Mouse (Mus musculus) midbrain, embryonic 15.5 days (tissue): ENCODE data around the gene Ehmt2. TPM values are rescaled to one million over a fixed set of nuclear protein-coding genes. Genes with fewer than 3 reads are reported as not detected.

Experiments
- ATAC-seq: fragments of 200-750 bp; cut with Nextera tagmentation; replicated peaks from 2 replicates; pipeline ENCODE4 v1.8.0; 2017; ENCODE audit warnings: moderate TSS enrichment
- H3K27ac ChIP-seq: fragments of 300-500 bp; sonication (generic); 2 replicates; pipeline ENCODE4 v1.5.1; 2015; ENCODE audit warnings: mild to moderate bottlenecking, inconsistent platforms
- H3K27me3 ChIP-seq: fragments of 300-500 bp; sonication (generic); replicated peaks from 2 replicates; pipeline ENCODE4 v1.6.1; 2015; ENCODE audit warnings: inconsistent platforms
- H3K36me3 ChIP-seq: fragments of 300-500 bp; sonication (generic); replicated peaks from 2 replicates; pipeline ENCODE4 v1.6.1; 2015; ENCODE audit warnings: inconsistent platforms
- H3K4me1 ChIP-seq: fragments of 300-500 bp; sonication (generic); 2 replicates; pipeline ENCODE4 v1.6.1; 2015; ENCODE audit warnings: inconsistent platforms
- H3K4me2 ChIP-seq: fragments of 300-500 bp; sonication (generic); 2 replicates; pipeline ENCODE4 v1.6.1; 2015; ENCODE audit warnings: inconsistent platforms, mild to moderate bottlenecking, moderate library complexity
- H3K4me3 ChIP-seq: fragments of 300-500 bp; sonication (generic); 2 replicates; pipeline ENCODE4 v1.5.1; 2015; ENCODE audit warnings: mild to moderate bottlenecking, inconsistent platforms
- H3K9ac ChIP-seq: fragments of 300-500 bp; sonication (generic); 2 replicates; pipeline ENCODE4 v1.6.1; 2015; ENCODE audit warnings: mild to moderate bottlenecking, inconsistent platforms
- H3K9me3 ChIP-seq: fragments of 300-500 bp; sonication (generic); 2 replicates; pipeline ENCODE4 v1.6.1; 2016; ENCODE audit warnings: inconsistent platforms
- WGBS: fragments of 180-500 bp; shearing (Covaris S2); methylation state at CpG from one replicate; pipeline ENCODE4 v1.1.7; 2015; ENCODE audit warnings: mixed read lengths; 5-methylcytosine and 5-hydroxymethylcytosine counted together
- polyA plus RNA-seq: library from polyadenylated mRNA; unstranded; fragments of >200 nt; fragmentation: Nextera tagmentation; extraction: Ambion mirVana; gene quantifications from 2 replicates; pipeline ENCODE4 v1.2.1, GENCODE M21; 2015

Ehmt2 gene
- polyA plus RNA-seq, 1 experiment from 2014 or later = 119 TPM

DNA sequence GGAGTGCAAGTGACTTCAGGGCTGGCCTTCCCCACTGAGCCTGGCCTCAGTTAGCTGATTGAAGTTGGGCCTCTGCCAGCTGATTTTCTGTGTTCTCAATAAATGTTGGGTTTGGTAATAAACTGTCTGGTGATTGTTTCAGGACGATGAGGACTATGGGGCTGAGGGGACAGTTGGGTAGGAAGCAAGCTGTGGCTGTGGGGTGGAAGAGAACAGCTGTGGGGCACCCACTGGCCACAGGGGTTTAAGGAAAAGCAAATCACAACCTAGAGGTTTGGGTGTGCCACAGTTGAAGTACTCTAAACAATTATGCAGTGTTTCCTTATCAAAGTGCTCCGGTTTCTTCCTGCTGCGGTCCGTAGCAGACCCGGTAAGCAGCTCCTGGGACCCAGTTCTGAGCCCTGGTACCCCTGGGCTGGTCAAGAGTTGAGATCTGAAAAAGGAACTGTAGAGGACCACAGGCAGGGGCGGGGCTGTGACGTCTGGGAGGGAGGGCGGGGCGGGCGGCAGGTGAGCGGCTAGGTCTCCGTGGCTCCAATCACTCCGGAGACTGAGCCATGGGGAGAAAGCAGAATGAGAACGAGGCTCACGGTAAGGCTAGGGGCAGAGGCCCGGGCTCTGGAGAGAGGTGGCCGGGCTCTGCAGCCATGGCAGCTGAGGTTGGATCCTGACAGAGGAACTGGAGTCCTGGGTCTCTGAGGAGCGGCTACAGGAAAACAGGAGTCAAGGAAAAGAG, 15.8 kb downstream of the Ehmt2 start, which contains the start of gene Slc44a4:
TSS of gene Slc44a4 (plus strand) at position 537 of the 736 bp plus-strand sequence.
- H3K4me3 ChIP-seq = no peak within 1 kb of the TSS
- no peak within 1 kb of the TSS for H3K27ac ChIP-seq
- no peak for ATAC-seq
- 39% methylated on average over 18 of the region's 18 CpGs for WGBS
- H3K36me3 ChIP-seq = peaks cover 48% of the 10 kb centered on the region
- no peaks in the 10 kb centered on the region for H3K4me1 ChIP-seq
- H3K27me3 ChIP-seq = no peaks in the 10 kb centered on the region
- H3K4me2 ChIP-seq = no peak within 1 kb of the TSS
- H3K9ac ChIP-seq = no peak within 1 kb of the TSS
- no peaks in the 10 kb centered on the region for H3K9me3 ChIP-seq

DNA sequence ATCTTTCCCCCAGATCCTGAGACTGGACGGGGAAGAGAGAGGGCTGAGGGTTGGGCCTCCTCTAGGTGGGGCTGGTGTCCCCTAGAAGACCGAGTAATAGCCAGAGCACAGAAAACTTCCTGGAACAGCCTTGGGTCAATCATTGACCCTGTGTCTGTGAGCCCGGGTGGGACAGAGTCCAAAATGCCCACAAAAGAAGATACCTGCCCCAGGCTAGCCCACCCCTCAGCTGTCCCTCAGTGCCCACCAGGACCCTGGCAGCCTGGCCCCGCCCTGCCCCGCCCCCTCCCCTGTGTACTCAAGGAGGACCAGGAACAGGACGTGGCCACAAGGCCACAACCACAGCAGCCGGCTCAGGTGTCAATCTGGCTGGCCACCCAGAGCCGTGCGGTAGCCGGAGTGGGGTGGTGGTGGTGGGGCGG, 17.2 kb downstream of the Ehmt2 start:
- WGBS = 22% methylated on average over 11 of the region's 11 CpGs
- no peak overlapping the region for H3K9ac ChIP-seq
- ATAC-seq = no peak
- no peaks in the 10 kb centered on the region for H3K9me3 ChIP-seq
- H3K36me3 ChIP-seq = peaks cover 34% of the 10 kb centered on the region
- no peaks in the 10 kb centered on the region for H3K4me1 ChIP-seq
- H3K27me3 ChIP-seq = no peaks in the 10 kb centered on the region
- no peak overlapping the region for H3K4me2 ChIP-seq
- no peak overlapping the region for H3K27ac ChIP-seq
- H3K4me3 ChIP-seq = no peak overlapping the region

DNA sequence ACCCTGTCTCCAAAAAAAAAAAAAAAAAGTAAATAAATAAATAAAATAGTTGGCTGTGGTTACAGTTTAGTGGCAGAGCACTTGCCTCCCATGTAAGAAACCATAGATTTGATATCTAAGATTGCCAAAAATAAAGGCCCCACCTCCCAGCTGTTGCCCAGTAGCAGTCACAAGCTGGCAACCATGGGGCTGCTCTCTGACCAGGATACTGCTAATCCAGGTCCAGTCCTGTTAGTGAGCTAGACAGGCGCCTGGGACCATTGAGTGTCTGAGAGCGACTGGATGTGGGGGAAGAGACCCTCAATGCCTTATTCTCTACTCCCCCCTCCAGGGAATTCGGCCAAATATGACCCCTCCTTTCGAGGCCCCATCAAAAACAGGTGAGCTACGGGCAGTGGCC, 18.0 kb downstream of the Ehmt2 start:
- Histone ChIP-seq H3K36me3 (peaks cover 26% of the 10 kb centered on the region), H3K4me2 (no peak overlapping the region), H3K27me3 (no peaks in the 10 kb centered on the region), H3K27ac (no peak overlapping the region), H3K9me3 (no peaks in the 10 kb centered on the region), H3K9ac (no peak overlapping the region), H3K4me1 (no peaks in the 10 kb centered on the region), H3K4me3 (no peak overlapping the region)
- no peak for ATAC-seq
- WGBS = 83% methylated on average over 5 of the region's 5 CpGs

DNA sequence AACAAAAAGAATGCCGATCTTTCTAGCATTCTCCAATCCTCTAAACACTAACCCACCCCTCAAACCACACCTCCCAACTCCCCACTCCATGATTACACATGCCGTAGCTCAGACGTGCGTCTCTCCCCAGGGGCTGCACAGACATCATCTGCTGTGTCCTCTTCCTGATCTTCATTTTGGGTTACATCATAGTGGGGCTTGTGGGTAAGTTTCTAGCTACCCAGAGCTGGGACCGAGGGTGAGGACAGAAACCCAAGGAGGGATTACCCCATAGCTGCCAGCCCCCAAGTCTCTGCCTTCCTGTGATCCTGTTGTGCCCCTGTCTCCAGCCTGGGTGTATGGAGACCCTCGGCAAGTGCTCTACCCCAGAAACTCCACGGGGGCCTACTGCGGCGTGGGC, 18.9 kb downstream of the Ehmt2 start:
- WGBS = 79% methylated on average over 9 of the region's 9 CpGs
- H3K27me3 ChIP-seq = no peaks in the 10 kb centered on the region

DNA sequence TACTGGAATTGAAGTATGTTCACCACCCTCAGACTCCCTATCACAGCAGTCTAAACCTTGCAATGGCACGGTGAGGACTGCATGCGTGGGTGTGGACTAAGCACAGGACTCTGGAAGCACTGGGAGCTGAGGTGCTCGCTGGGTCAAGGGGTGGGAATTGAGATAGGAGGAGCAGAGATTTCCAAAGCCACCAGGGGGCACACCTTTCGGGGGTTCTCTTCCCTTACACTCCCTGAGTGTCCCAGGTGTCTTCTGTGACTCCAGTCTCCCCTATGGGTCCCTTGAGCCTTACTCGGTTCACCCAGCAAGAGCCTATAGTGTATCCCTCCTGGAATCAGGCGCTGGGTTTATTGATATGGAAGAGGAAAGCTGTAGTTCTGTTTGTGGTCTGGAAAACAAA, 24.7 kb downstream of the Ehmt2 start:
- H3K4me3 ChIP-seq = no peak overlapping the region
- no peak overlapping the region for H3K9ac ChIP-seq
- WGBS = 51% methylated on average over 6 of the region's 6 CpGs
- no peaks in the 10 kb centered on the region for H3K27me3 ChIP-seq
- no peak overlapping the region for H3K4me2 ChIP-seq
- H3K27ac ChIP-seq = no peak overlapping the region
- no peak for ATAC-seq
- no peaks in the 10 kb centered on the region for H3K36me3 ChIP-seq
- no peaks in the 10 kb centered on the region for H3K4me1 ChIP-seq
- H3K9me3 ChIP-seq = no peaks in the 10 kb centered on the region

More for the DNA sequence above, 18.9 kb downstream of the Ehmt2 start:
- Histone ChIP-seq H3K27ac (no peak overlapping the region), H3K4me2 (no peak overlapping the region), H3K9ac (no peak overlapping the region), H3K4me3 (no peak overlapping the region), H3K4me1 (no peaks in the 10 kb centered on the region), H3K36me3 (peaks cover 17% of the 10 kb centered on the region), H3K9me3 (no peaks in the 10 kb centered on the region)
- no peak for ATAC-seq

DNA sequence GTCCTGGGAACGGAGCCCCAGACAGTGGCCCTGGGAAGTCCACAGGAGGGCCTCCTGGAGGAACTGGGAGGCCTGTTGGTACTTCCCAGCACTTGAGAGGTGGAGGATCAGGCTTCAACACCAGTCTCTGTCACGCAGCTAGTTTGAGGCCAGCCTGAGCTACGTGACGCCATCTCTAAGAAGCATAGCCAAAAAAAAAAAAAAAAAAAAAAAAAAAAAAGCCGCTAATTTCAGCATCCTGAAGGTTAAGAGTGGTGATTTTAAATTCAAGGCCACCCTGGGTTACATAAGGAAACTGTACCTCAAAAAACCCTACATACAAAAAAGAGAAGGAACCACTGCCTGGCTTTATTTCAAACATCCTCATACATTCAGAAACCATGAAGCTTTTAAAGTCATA, 26.0 kb downstream of the Ehmt2 start:
- Histone ChIP-seq H3K4me1 (no peaks in the 10 kb centered on the region), H3K9me3 (no peaks in the 10 kb centered on the region), H3K36me3 (no peaks in the 10 kb centered on the region), H3K9ac (no peak overlapping the region), H3K4me3 (no peak overlapping the region), H3K4me2 (no peak overlapping the region), H3K27me3 (no peaks in the 10 kb centered on the region), H3K27ac (no peak overlapping the region)
- 62% methylated on average over 5 of the region's 5 CpGs for WGBS
- no peak for ATAC-seq

DNA sequence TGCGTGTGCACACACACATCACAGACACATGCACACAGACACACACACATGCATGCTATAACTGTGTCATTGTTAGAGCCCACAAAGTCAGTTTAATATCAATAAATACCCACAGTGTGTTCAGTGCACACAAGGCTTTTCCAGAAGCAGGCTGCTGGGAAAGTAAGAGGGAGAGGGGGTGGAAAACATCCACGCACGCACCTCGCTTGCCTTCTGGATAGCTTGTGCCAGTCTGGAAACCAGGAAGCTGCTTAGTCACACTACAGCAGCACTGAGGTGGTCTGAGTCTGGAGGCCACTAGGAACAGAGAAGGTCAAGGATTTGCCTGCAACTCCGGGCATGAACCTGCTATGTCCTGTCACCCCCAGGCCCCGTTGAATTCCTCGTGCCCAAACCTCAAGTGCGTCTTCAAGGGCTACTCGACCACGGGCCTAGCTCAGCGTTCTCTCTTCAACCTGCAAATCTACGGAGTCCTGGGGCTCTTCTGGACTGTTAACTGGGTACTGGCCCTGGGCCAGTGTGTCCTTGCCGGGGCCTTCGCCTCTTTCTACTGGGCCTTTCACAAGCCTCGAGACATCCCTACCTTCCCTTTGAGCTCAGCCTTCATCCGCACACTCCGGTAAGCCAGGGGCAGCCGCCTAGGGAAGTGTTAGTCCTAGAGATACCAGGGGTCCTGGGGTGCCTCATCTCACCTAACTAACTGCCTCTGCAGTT, 29.2 kb downstream of the Ehmt2 start:
- no peak for ATAC-seq
- Histone ChIP-seq H3K4me3 (no peak overlapping the region), H3K4me2 (no peak overlapping the region), H3K27ac (no peak overlapping the region), H3K27me3 (no peaks in the 10 kb centered on the region), H3K4me1 (peaks cover 9% of the 10 kb centered on the region), H3K9me3 (no peaks in the 10 kb centered on the region), H3K36me3 (no peaks in the 10 kb centered on the region), H3K9ac (no peak overlapping the region)
- WGBS = 90% methylated on average over 18 of the region's 18 CpGs

DNA sequence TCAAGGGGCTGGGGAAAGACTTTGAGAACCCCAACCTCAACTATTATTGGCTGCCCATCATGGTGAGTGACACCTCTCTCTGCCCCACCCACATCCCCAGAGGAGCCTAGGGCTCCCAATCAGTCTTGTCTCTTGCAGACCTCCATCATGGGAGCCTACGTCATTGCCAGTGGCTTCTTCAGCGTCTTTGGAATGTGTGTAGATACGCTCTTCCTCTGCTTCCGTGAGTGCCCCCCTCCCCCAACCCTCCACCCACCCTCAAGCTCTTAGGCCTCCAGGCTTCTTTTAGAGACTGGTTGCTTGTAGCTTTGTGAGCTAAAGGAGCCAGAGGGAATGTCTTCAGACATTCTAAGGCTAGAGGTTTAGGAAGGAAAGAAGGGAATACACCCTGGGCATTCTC, 30.6 kb downstream of the Ehmt2 start:
- 0 out of 2 replicates have a peak, but pooled peaks cover 3% of the 10 kb centered on the region for H3K36me3 ChIP-seq
- WGBS = 78% methylated on average over 4 of the region's 4 CpGs

DNA sequence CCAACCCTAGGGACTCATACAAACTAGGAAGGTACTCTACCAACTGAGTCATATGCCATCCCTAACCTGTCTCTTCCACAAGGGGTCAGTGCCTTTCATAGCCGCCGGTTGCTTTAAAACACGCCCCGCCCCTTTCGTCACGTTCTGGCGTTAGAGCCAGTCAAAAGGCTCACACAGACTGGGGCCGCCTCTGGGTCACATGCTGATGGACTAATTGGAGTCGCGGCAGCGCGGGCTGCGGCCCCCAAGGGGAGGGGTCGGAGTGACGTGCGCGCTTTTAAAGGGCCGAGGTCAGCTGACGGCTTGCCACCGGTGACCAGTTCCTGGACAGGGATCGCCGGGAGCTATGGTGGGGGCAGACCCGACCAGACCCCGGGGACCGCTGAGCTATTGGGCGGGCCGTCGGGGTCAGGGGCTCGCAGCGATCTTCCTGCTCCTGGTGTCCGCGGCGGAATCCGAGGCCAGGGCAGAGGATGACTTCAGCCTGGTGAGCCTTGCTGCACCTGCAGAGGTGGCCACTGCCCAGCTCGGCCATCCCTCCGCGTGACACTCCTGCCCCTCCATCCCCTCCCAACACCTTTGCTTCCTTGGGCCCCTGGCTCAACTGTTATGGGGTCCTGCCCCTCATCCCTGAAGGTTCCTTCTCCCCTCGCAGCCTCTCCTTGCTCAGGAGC, 32.9 kb downstream of the Ehmt2 start, which contains the start of gene Neu1:
TSS of gene Neu1 (plus strand) at position 193 of the 674 bp plus-strand sequence.
- under 1% methylated on average over 38 of the region's 38 CpGs for WGBS
- no peaks in the 10 kb centered on the region for H3K27me3 ChIP-seq
- peaks cover 12% of the 10 kb centered on the region for H3K4me1 ChIP-seq
- H3K9ac ChIP-seq = peak within 1 kb of the TSS; percentile 88
- peak within 1 kb of the TSS; percentile 93 for H3K4me3 ChIP-seq
- ATAC-seq = peak; percentile 98
- peak within 1 kb of the TSS; percentile 81 for H3K4me2 ChIP-seq
- no peaks in the 10 kb centered on the region for H3K9me3 ChIP-seq
- H3K27ac ChIP-seq = peak within 1 kb of the TSS; percentile 77
- peaks cover 9% of the 10 kb centered on the region; the same call in 1 of the 2 replicates for H3K36me3 ChIP-seq

More for the DNA sequence above, 30.6 kb downstream of the Ehmt2 start:
- Histone ChIP-seq H3K9me3 (no peaks in the 10 kb centered on the region), H3K4me3 (no peak overlapping the region), H3K27me3 (no peaks in the 10 kb centered on the region), H3K27ac (no peak overlapping the region), H3K4me1 (peaks cover 12% of the 10 kb centered on the region), H3K4me2 (no peak overlapping the region), H3K9ac (no peak overlapping the region)
- no peak for ATAC-seq

DNA sequence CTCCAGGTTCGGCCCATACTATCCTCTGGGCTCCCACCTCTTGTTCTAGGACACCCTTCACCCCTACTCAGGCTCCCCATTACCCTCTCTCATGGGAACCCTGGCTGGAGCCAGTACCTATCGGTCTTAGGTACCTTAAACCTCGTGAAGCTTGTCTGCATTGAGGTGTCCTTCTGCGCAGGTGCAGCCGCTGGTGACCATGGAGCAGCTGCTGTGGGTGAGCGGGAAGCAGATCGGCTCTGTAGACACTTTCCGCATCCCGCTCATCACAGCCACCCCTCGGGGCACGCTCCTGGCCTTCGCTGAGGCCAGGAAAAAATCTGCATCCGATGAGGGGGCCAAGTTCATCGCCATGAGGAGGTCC, 33.4 kb downstream of the Ehmt2 start:
- Histone ChIP-seq H3K27ac (peak overlapping the region; percentile 77), H3K9me3 (no peaks in the 10 kb centered on the region), H3K4me2 (peak overlapping the region; percentile 81), H3K27me3 (no peaks in the 10 kb centered on the region), H3K4me3 (peak overlapping the region; percentile 93), H3K9ac (peak overlapping the region; percentile 88), H3K4me1 (peaks cover 12% of the 10 kb centered on the region), H3K36me3 (peaks cover 9% of the 10 kb centered on the region; the same call in 1 of the 2 replicates)
- peak; percentile 74 for ATAC-seq
- 9% methylated on average over 14 of the region's 14 CpGs for WGBS

DNA sequence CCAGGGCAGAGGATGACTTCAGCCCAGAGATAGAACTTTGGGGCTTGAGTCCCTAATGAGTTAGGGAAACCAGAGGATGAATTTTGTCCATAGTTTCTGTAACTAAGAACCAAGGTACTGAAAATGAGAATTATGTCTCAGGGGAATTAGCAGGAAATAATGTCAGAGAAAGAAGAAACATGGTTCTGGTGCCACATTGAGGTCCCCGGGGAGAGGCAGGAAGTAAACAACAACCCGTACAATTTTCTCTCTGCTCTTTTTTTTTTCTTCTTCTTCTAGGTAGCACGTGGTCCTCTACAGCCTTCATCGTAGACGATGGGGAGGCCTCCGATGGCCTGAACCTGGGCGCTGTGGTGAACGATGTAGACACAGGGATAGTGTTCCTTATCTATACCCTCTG, 34.0 kb downstream of the Ehmt2 start:
- H3K9me3 ChIP-seq = no peaks in the 10 kb centered on the region

DNA sequence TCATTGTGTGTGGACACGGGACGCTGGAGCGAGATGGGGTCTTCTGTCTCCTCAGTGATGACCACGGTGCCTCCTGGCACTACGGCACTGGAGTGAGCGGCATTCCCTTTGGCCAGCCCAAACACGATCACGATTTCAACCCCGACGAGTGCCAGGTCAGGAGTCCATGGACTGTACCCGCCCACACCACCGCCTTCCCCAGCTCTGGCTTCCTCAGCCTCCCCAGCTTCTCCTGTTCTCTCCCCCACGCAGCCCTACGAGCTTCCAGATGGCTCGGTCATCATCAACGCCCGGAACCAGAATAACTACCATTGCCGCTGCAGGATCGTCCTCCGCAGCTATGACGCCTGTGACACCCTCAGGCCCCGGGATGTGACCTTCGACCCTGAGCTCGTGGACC, 35.8 kb downstream of the Ehmt2 start:
- Histone ChIP-seq H3K36me3 (peaks cover 9% of the 10 kb centered on the region; the same call in 1 of the 2 replicates), H3K4me3 (no peak overlapping the region), H3K4me1 (peaks cover 12% of the 10 kb centered on the region), H3K9me3 (no peaks in the 10 kb centered on the region), H3K27me3 (no peaks in the 10 kb centered on the region), H3K4me2 (no peak overlapping the region), H3K9ac (no peak overlapping the region), H3K27ac (no peak overlapping the region)
- 66% methylated on average over 24 of the region's 24 CpGs for WGBS
- no peak for ATAC-seq

More for the DNA sequence above, 34.0 kb downstream of the Ehmt2 start:
- H3K4me2 ChIP-seq = peak overlapping the region; percentile 81
- WGBS = 85% methylated on average over 8 of the region's 8 CpGs
- peaks cover 12% of the 10 kb centered on the region for H3K4me1 ChIP-seq
- H3K36me3 ChIP-seq = peaks cover 9% of the 10 kb centered on the region; the same call in 1 of the 2 replicates
- H3K4me3 ChIP-seq = peak overlapping the region; percentile 93
- no peak for ATAC-seq
- H3K27me3 ChIP-seq = no peaks in the 10 kb centered on the region
- H3K9ac ChIP-seq = peak overlapping the region; percentile 88
- no peak overlapping the region for H3K27ac ChIP-seq
